Mouse (Mus musculus) heart, embryonic 14.5 days (tissue): ENCODE data around the gene Lamtor1. TPM values are rescaled to one million over a fixed set of nuclear protein-coding genes. Genes with fewer than 3 reads are reported as not detected.
"Not testable (repeated sequence)": the region's sequence is repeated elsewhere in the genome, so short reads cannot be mapped to it uniquely, and the experiment has no call there.

Source experiments
- ATAC-seq: fragments of 200-750 bp; cut with Nextera tagmentation; 2 replicates; pipeline ENCODE4 v1.8.0; 2017; ENCODE audit warnings: low read depth, moderate TSS enrichment; ENCODE audit not compliant: insufficient number of reproducible peaks, insufficient read depth, low FRiP score
- H3K27ac ChIP-seq, 2 experiments: fragments of 200-500 bp in 1 of 2; fragments of 300-500 bp in 1 of 2; sonication (generic) in 1 of 2; replicated peaks in 1 of 2; 2 replicates each; pipeline ENCODE4 v1.5.1; 2012 to 2014; ENCODE audit warnings: low read depth in 2 of 2, low read length in 2 of 2, control low read depth in 1 of 2, mild to moderate bottlenecking in 1 of 2, mixed read lengths in 1 of 2; ENCODE audit not compliant: control insufficient read depth in 1 of 2, insufficient read depth in 1 of 2
- H3K27me3 ChIP-seq: fragments of 300-500 bp; sonication (generic); 2 replicates; pipeline ENCODE4 v1.6.1; 2014; ENCODE audit warnings: mild to moderate bottlenecking, low read length, control low read depth; ENCODE audit not compliant: control insufficient read depth, insufficient read depth
- H3K36me3 ChIP-seq: fragments of 300-500 bp; sonication (generic); 2 replicates; pipeline ENCODE4 v1.6.1; 2014; ENCODE audit warnings: mild to moderate bottlenecking, control low read depth, low read length, mixed read lengths; ENCODE audit not compliant: control insufficient read depth, insufficient read depth
- H3K4me1 ChIP-seq, 2 experiments: fragments of 200-500 bp in 1 of 2; fragments of 300-500 bp in 1 of 2; sonication (generic) in 1 of 2; 2 replicates each; pipeline ENCODE4 v1.6.1; 2012 to 2014; ENCODE audit warnings: low read length in 2 of 2, control low read depth in 1 of 2, mixed read lengths in 1 of 2; ENCODE audit not compliant: control insufficient read depth in 2 of 2, insufficient read depth in 2 of 2
- H3K4me2 ChIP-seq: fragments of 300-500 bp; sonication (generic); 2 replicates; pipeline ENCODE4 v1.6.1; 2014; ENCODE audit warnings: mild to moderate bottlenecking, low read length
- H3K4me3 ChIP-seq, 2 experiments: fragments of 200-500 bp in 1 of 2; fragments of 300-500 bp in 1 of 2; sonication (generic) in 1 of 2; 2 replicates each; pipeline ENCODE4 v1.5.1; 2012 to 2014; ENCODE audit warnings: low read length in 2 of 2, mild to moderate bottlenecking in 2 of 2, control low read depth in 1 of 2, low read depth in 1 of 2, moderate library complexity in 1 of 2; ENCODE audit not compliant: control insufficient read depth in 1 of 2, insufficient read depth in 1 of 2
- H3K9ac ChIP-seq: fragments of 300-500 bp; sonication (generic); 2 replicates; pipeline ENCODE4 v1.6.1; 2014; ENCODE audit warnings: mild to moderate bottlenecking, low read length
- H3K9me3 ChIP-seq: fragments of 300-500 bp; sonication (generic); 2 replicates; pipeline ENCODE4 v1.6.1; 2016; ENCODE audit warnings: low read length, control low read depth; ENCODE audit not compliant: control insufficient read depth
- WGBS: fragments of 180-500 bp; shearing (Covaris S2); extraction: QIAGEN DNeasy Blood & Tissue Kit; methylation state at CpG from one replicate; pipeline ENCODE4 v1.1.7; 2014; 5-methylcytosine and 5-hydroxymethylcytosine counted together
- polyA plus RNA-seq: library from polyadenylated mRNA; unstranded; fragments of >200 nt; fragmentation: Nextera tagmentation; extraction: Ambion mirVana; gene quantifications from 2 replicates; pipeline ENCODE4 v1.2.1, GENCODE M21; 2014

Lamtor1 gene
- polyA plus RNA-seq, 1 experiment from 2014 or later = 146 TPM

DNA sequence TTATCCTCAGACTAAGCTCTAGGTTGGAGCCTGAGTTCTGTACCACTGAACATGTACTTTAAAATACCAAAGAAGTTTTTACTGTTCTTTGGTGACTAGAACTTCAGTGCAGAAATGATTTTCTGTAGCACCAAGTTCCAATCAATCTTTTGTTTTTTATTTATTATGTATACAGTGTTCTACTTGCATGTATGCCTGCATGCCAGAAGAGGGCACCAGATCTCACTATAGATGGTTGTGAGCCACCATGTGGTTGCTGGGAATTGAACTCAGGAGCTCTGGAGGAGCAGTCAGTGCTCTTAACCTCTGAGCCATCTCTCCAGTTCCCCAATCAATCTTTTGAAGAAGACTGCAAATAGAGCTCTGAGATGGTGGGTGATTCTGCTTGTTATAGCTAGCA is 20.2 kb downstream of the Lamtor1 start:
- not testable (repeated sequence) for H3K36me3 ChIP-seq, ATAC-seq, H3K4me2 ChIP-seq, H3K27ac ChIP-seq, H3K27me3 ChIP-seq, H3K4me1 ChIP-seq, H3K4me3 ChIP-seq, H3K9me3 ChIP-seq, H3K9ac ChIP-seq

DNA sequence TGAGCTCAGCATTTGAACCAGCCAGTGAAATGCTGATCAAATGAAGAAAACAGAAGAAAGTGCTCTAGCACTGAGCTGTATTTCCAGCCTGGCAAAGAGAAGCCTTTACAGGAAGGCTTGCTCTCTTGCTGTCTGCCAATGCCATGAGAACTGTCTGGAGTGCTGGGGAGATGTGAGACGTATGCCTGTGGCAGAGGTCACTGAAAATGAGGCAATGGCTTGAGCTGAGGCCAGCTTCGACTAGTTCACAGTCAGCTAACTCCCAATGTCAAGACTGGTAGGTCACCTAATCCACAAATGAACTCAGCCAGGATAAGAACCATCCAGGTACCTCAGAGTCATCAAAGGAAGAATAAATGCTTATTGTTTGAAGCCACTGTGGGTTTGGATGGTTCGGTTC is 22.4 kb downstream of the Lamtor1 start:
- Histone ChIP-seq H3K9ac (no peak overlapping the region), H3K9me3 (no peaks in the 10 kb centered on the region), H3K27ac (no peak overlapping the region), H3K27me3 (no peaks in the 10 kb centered on the region), H3K4me2 (no peak overlapping the region), H3K4me1 (no peaks in the 10 kb centered on the region), H3K36me3 (no peaks in the 10 kb centered on the region), H3K4me3 (no peak overlapping the region)
- no peak for ATAC-seq
- WGBS = 78% methylated on average over 3 of the region's 3 CpGs

DNA sequence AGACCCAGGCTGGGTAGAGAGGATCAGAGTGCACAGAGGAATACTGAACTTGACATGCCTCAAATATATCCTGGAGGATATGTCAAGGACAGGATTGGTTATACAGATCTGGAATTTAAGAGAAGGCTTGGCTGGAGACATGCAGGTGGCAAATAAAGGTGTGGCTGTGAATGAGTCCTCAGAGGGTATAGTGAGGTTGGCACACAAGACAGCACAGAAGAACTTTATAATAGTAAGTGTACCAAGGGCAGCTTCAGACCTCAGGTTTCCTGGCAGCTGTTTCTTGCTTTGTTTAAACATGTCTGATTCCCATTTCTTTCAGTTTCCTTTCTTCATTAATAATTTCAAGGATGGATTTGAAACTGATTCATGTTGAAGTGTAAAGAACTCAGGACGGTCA is 26.8 kb downstream of the Lamtor1 start:
- Histone ChIP-seq H3K4me1 (peaks cover 2 to 12% of the 10 kb centered on the region in 2 experiments; a peak in 2 of 4 replicates), H3K9me3 (no peaks in the 10 kb centered on the region), H3K36me3 (no peaks in the 10 kb centered on the region), H3K27ac (no peak overlapping the region), H3K4me3 (0 out of 4 replicates have a peak overlapping the region, but pooled peaks of 1 of the 2 experiments have one; percentile 84), H3K9ac (0 out of 2 replicates have a peak overlapping the region, but pooled peaks have one; percentile 90), H3K27me3 (no peaks in the 10 kb centered on the region), H3K4me2 (peak overlapping the region; percentile 84)
- no peak for ATAC-seq
- 90% methylated on average over 1 of the region's 1 CpGs for whole genome bisulfite sequencing

DNA sequence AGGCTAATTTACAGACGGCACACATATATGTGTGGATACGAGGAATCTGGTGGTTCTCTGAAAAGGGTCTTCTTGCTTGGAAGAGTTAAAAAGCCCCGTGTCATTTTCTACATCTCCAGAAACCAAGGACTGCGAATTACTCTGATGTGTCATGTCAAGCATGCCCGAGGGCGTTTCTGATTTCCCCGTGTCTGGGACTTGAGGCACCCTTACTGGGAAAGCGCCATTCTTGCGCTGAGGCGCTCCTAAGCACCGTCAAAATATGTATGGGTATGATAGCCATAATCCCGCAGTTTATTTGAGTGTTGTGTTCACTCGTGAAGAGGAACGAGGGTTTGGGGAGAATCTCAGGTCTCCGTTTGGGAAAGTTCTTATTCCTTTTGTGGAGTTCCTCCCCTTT is 27.6 kb downstream of the Lamtor1 start:
- peak overlapping the region; percentile 61 to 82 for H3K27ac ChIP-seq
- H3K4me2 ChIP-seq = peak overlapping the region; percentile 84
- H3K9me3 ChIP-seq = no peaks in the 10 kb centered on the region
- 6% methylated on average over 15 of the region's 15 CpGs for WGBS
- H3K9ac ChIP-seq = peak overlapping the region; percentile 90
- peaks cover 2 to 12% of the 10 kb centered on the region in 2 experiments; a peak in 2 of 4 replicates for H3K4me1 ChIP-seq
- peak; percentile 22; the same call in 1 of the 2 replicates for ATAC-seq
- peak overlapping the region; percentile 84 for H3K4me3 ChIP-seq
- no peaks in the 10 kb centered on the region for H3K27me3 ChIP-seq
- H3K36me3 ChIP-seq = no peaks in the 10 kb centered on the region

DNA sequence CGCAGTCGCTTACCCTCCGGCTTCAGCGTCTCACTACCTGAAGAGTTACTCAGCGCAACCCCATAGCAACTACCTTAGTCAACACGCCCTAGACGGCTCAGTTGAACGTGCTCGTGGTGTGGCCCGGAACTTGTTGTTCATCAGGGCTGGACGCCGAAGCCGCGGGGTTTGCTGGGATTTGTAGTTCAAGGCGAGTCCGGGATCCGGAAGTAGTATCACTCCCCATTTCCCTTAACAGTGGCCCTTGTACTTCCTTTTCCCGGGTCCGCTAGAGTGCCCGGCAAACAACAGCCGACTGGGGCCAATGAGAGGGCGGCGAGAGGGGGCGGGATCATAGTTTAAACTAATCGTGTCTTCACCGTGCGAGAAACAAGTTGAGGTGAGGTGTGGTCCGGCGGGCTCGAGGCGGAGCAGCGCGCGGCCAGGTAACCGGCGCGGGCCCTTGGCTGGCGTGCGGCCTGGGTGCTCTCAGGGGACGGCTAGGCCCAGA is 28.1 kb downstream of the Lamtor1 start, which contains the start of the genes Lrrc51 and Numa1:
Gene Lrrc51, minus strand, starts transcription at position 145 of the 490 bp plus-strand sequence.
Gene Numa1, plus strand, starts transcription at position 361 of the 490 bp plus-strand sequence.
- Histone ChIP-seq H3K27me3 (no peaks in the 10 kb centered on the region), H3K27ac (peak within 1 kb of the TSS; percentile 61 to 82), H3K9ac (peak within 1 kb of the TSS; percentile 90), H3K4me3 (peak within 1 kb of the TSS; percentile 84), H3K4me1 (peaks cover 2 to 12% of the 10 kb centered on the region in 2 experiments; a peak in 2 of 4 replicates), H3K4me2 (peak within 1 kb of the TSS; percentile 84), H3K36me3 (no peaks in the 10 kb centered on the region), H3K9me3 (no peaks in the 10 kb centered on the region)
- peak; percentile 96 for ATAC-seq
- WGBS = 0% methylated on average over 40 of the region's 40 CpGs

DNA sequence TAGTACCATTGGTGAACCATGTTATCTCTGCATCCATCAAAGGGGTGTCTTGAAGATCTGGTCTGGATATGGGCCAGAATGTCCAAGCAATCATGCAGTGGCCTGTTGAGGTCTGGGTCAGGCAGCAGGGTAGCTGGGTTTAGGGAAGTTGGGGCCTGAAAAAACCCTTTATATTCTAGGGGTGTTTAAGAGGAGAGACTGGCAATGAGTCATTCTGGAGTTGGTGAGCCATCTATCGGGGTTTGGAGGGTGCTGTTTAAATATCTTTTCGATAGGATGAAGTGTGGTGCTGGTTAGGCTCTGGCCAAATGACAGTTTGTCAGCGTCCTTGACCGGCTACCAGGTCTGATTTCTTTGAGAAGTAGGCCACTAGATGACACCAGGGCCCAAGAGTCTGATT is 30.3 kb downstream of the Lamtor1 start:
- Histone ChIP-seq H3K27ac (no peak overlapping the region), H3K4me2 (no peak overlapping the region), H3K27me3 (no peaks in the 10 kb centered on the region), H3K9me3 (no peaks in the 10 kb centered on the region), H3K4me1 (peaks cover 2 to 12% of the 10 kb centered on the region in 2 experiments; a peak in 2 of 4 replicates), H3K4me3 (no peak overlapping the region), H3K9ac (no peak overlapping the region), H3K36me3 (0 out of 2 replicates have a peak, but pooled peaks cover 5% of the 10 kb centered on the region)
- WGBS = 94% methylated on average over 4 of the region's 4 CpGs
- ATAC-seq = no peak

DNA sequence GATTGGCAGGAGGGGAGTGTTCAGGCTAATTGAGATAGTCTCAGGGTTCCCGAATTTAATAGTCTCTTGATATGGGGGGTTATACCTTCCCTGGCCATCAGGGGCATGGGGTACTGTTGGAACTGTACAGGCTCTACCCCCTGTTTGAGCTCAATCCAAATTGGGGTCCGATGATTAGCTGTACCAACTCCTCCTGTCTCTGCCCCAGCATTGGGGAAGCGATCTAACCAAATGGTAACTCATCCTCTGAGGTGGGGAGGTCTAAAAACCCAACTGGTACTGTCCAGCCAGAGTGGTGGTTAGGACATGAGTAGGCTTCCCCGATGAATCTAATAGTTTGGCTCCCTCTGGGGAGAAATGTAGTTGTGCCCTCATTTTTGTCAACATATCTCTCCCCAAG is 31.3 kb downstream of the Lamtor1 start:
- 92% methylated on average over 4 of the region's 4 CpGs for WGBS
- peaks cover 2 to 12% of the 10 kb centered on the region in 2 experiments; a peak in 2 of 4 replicates for H3K4me1 ChIP-seq
- H3K4me2 ChIP-seq = no peak overlapping the region
- H3K27ac ChIP-seq = no peak overlapping the region
- H3K9ac ChIP-seq = no peak overlapping the region
- H3K27me3 ChIP-seq = no peaks in the 10 kb centered on the region
- no peak overlapping the region for H3K4me3 ChIP-seq
- H3K9me3 ChIP-seq = no peaks in the 10 kb centered on the region
- H3K36me3 ChIP-seq = 0 out of 2 replicates have a peak, but pooled peaks cover 5% of the 10 kb centered on the region
- ATAC-seq = no peak

DNA sequence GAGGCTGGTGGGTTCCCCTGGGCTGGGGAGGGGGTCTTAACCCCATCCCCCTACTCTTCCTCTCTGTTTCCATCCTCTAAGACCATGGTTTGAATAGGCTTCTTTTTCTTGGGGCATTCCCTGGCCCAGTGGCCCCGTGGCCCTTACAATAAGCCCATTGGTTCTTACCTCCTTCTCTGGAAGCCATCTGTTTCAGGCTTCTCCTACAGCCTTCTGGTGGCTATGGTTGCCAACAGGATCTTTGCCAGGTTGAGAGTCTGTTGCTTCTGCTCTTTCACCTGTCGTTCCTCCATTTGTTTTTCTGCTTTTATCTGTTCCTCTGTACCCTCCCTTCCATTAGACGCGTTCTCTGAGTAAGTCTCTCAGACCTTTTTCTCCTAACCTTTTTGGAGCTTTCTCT is 31.9 kb downstream of the Lamtor1 start:
- Histone ChIP-seq H3K27me3 (no peaks in the 10 kb centered on the region), H3K9me3 (no peaks in the 10 kb centered on the region), H3K36me3 (0 out of 2 replicates have a peak, but pooled peaks cover 5% of the 10 kb centered on the region), H3K9ac (no peak overlapping the region), H3K4me2 (no peak overlapping the region), H3K4me1 (peaks cover 2 to 12% of the 10 kb centered on the region in 2 experiments; a peak in 2 of 4 replicates), H3K4me3 (no peak overlapping the region), H3K27ac (no peak overlapping the region)
- WGBS = 94% methylated on average over 4 of the region's 4 CpGs
- no peak for ATAC-seq
